Mouse (Mus musculus): Measurements from ENCODE around the gene Fam193a.

DNA sequence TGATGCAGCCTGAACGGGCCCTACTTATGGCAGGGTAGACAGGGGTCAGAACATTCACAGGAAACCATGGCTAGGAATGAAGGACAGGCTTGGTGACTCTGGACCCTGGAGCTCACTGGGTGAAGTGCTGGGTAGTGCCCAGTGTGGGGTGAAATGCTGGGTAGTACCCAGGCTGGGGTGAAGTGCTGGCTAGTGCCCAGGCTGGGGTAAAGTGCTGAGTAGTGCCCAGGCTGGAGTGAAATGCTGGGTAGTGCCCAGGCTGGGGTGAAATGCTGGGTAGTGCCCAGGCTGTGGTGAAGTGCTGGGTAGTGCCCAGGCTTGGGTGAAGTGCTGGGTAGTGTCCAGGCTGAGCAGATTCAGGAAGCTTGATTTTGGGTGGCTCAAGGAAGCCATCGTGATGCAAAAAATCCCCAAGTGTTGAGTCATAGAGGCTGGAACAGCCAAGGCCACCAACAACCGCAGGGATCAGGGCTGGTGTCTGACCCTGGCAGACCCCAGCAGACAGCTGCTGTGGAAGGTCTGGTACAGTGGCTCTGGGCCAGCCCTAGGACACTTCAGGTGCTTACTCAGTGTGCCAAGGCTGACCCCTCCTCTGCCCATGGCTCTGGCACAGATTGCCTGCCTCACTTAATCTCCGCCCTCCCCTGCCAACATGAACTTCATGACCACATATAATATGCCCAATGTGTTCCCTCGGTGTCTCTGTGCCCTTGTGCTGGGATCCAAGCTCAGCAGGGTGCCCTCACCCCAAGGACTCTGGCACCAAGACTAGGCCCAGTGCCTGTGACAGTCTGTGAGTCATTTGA, 165.2 kb downstream of the Fam193a start:
- TF ChIP-seq CTCF (IDR thresholded peaks at IDR 0.05; ENCODE audit: low read depth): no peak
- no peak for TF ChIP-seq EP300 (IDR thresholded peaks at IDR 0.05; ENCODE audit: low read depth)
